Mouse (Mus musculus) megakaryocyte, embryonic 14.5 days (primary cell): ENCODE measurements around the gene Zfp292.

Experiments used
- FLI1 ChIP-seq: IDR thresholded peaks from 2 replicates; pipeline ENCODE4 v1.6.1; 2012; ENCODE audit warnings: low read length, inconsistent platforms, mixed read lengths
- GATA1 ChIP-seq: IDR thresholded peaks from 3 replicates; pipeline ENCODE4 v1.6.1; 2012; ENCODE audit warnings: mixed read lengths, low read length, inconsistent platforms, borderline replicate concordance

- TF ChIP-seq GATA1 (no peak), FLI1 (no peak)
Measured at GRCm38 (mm10) chr4:34784865-34785264, 97.9 kb downstream of the Zfp292 start.
